Mouse (Mus musculus) lung, postnatal 10 days (tissue): ENCODE results near the gene Ube2e1.
"Not testable (repeated sequence)": the region's sequence is repeated elsewhere in the genome, so short reads cannot be mapped to it uniquely, and the experiment has no call there.

Experiments
- DNase-seq: peaks from one replicate; pipeline ENCODE4 v3.0.0; 2021

Ube2e1 gene

DNA sequence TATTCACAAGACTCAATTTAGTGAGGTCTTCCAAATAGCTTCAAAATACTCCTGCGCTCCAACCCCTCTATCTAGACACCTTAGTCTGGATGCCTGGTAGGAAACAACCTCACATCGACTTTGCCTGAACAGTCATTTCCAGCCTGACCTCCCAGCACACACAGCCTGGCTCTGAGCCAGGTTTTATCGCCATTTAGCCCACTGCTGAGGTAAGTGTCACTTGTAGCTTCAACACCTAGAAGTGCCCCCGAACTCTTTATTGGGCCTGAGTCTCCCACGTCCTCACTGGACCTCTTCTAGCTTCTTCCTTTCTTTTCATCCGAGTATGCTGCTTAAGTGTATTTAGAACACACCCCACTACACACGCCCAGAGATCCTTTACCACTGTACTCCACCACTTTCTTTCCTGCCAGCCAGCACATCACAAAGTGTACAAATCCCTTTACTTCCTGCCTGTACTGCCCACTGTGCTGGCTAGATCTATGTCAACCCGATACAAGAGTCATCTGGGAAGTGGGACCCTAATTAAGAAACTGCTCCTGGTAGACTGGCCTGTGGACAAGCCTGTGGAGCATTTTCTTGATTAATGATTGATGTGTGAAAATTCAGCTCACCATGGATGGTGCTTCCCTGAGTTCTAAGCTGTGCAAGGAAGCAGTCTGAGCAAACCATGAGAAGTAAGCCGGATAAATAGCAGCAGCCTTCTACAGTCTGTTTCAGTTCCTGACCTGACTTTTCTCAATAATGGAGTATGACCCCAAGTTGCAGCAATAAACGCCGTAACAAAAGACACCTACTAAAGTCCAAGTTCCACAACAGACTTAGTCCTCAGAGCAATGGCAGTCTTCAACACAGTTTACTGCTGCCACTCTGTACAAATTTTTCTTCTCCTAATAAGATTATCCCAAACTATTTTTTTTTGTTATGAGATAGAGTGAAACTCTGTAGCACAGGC lies 13.9 kb downstream of the Ube2e1 start:
- no peak for DNase-seq

DNA sequence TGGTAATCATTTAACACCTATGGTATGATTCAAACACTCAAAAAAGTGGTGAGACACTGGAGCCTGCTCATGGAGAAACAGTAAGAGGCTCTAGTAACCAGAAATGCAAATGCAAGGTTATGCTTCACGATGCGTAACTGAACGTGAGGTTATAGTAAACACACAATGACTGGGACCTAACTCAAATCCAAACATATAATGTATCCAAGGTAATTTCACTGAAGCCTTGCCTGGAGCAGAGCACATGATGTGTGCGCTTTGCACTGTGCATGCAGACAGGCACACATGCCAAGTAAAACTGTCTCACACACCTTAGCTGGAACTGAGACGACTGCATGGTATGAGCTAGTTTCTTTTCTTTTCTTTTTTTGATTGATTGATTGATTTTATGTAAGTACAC lies 27.5 kb downstream of the Ube2e1 start:
- DNase-seq, result no peak

DNA sequence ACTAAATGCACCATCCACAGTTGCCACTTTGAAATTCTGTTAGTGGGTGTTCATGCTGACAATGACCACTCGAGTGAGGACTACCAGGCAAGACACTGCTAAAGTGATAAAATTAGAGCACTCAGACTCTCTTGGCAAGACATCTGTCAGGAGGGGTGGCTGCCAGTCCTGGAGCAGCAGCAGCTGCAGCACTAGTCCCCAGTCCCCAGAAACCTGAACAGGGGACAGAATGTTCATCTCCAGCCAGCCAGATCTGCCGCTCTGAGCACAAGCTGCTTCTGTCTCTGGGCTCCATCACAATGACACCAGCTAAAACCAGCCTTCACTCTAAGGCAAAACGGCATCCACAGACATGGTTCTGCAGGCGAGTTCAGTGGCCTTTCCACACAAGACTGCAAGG lies 28.4 kb downstream of the Ube2e1 start:
- peak; percentile 32 for DNase-seq

DNA sequence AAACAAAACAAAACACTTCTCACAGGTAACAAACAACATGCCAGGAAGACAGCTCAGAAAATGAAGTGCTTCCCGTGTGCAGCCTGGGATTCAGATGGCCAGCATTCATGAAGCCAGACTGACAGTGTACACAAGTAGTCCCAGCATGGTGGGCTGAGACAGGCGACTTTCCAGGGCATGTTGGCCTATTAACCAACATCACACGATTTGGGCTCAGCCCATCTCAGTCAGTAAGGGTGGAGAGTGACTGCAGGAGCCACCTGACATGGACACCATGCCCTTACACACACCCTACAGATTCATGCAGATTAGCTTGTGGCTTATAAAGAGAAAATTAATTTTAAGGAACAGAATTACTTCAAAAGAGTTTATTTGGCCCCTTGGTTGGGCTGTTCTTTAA lies 28.9 kb downstream of the Ube2e1 start:
- no peak for DNase-seq

DNA sequence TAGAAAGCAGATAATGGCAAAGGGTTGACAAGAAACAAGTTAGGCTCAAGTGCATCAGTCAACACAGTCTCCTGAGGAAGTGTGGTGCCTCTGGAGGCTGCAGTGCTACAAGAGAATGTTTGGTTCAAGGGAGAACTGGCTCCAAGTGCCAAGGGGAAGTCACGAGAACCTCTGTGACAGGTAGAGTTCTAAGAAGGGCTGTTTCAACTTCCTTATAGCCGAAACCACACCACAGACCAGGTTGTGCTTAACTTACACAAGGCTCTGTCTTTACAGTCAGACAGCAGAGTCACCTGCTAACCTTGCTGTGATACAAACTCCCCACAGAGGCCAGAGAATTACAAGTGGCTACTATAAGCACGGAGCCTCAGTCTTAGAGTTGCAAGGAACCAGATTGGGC lies 30.1 kb downstream of the Ube2e1 start:
- DNase-seq, result no peak

DNA sequence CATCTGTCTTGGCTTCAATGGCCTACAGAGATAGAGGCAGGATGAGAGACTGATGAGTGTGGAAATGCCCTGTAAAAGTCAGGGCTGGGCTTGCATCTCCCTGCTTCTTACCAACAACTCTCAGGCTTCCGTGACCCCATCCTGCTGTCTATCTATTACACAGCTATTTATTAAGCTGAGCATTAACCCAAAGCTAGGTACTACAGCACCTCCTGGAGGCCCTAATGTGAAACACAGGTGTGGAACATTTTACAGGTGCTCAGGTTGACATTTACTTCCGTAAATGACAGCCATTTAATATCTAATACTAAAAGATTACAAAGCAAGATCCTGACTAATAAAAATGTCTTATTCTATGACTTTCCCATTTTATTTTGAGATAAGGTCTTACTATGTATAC lies 31.0 kb downstream of the Ube2e1 start:
- no peak for DNase-seq

DNA sequence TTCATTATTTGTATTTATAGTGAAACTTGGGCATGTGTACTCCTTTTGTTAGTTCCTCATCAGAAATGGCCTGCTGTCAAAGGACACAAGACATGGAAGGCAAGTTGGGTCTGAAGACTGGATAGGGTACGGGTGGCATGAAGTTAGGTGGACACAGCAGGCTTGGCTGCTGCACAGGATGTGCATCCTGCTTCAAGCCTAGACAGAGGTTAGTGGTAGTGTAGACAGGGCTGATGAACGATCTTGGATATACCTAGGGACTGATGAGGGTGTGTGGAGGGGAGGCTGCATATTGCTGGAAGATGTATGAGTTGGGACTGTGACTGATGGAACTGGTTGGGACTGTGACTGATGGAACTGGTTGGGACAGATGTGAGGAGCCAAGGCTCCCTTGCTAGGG lies 32.8 kb downstream of the Ube2e1 start:
- DNase-seq, result no peak

DNA sequence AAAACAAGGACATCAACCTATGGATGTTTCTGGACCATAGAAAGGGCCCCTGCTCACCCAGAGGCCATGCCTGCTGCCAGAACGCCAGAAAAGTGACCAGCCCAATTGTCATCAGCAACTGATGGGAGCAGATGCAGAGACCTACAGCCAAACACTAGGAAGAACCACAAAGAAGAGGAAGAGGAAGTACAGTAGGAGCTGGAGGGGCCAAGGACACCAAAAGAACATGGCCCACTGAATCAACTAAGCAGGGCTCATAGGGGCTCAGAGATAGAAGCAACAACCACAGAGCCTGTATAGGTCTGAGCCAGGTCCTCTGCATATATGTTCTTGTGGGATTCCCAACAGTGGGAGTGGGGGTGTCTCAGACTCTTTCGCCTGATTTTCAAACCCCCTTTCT lies 34.2 kb downstream of the Ube2e1 start:
- DNase-seq, result no peak

DNA sequence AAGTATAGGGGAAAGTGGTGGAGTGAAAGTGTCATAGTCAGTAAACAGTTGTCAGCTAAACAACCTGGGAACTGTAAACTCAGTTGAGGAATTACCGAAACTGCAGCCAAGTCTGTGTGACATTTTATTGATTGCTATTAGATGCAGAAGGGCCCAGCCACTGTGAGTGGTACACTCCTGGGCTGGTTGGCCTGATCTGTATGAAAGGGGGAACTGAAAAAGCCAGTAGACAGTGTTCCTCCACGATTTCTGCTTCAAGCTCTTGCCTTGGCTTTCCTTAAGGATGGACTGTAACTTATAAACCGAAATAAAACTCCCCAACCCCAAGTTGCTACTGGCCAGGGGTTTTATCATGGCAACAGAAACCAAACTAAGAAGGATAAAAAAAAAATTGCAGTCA lies 39.1 kb downstream of the Ube2e1 start:
- DNase-seq, result no peak

DNA sequence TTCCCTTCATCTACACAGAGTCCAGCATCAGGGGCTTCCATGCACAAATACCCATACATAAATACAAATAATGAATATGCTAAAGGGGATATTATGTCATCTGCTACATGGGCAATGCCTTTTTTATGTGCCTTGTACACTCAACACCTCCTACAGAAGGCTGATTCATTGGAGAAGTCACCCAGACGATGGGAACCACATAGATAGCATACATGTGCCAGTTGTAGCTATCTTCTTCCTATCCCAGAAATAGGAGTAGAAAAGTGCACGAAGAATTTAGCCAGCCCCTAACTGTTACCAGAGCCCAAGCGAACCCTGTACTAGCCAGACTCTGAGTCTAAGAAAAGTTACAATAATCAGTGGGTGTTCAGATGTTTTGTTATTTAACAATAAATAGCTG lies 39.5 kb downstream of the Ube2e1 start:
- DNase-seq, result no peak

DNA sequence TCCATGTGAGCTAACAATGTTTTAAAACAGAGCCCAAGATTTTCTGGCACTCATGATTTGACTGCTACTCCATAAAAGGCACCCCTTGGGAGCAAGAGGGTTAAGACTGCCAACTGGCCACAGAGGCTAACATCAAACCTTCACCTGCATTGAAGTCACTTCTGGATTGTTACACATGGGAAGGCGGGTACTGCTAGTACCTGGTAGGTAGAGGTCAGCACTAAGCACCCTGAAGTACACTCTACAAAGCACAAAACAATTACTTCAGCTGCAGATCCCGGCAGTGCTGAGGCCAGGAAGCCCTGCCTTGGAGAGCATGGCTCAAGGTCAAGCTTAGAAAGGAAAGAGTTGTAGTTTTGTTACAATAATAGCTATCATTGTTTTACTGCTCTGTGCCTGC lies 44.3 kb downstream of the Ube2e1 start:
- no peak for DNase-seq

DNA sequence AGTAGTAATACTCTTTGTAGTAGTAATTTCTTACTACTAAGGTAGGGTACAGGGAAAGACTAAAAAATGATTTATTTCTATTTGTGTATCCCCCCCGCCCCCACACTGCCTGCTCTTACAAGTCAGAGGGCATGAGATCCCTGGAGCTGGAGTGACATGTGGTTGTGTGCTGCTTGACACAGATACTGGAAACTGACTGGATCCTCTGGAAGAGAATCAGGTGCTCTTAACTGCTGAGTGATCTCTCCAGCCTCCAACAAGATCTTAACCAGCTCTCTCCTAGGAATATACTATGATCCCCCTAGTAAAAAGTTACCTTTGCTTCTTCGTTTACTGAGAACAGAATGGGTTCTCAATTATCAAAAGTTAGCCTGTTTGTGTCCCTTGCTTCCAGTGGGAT lies 45.2 kb downstream of the Ube2e1 start:
- DNase-seq, result no peak

DNA sequence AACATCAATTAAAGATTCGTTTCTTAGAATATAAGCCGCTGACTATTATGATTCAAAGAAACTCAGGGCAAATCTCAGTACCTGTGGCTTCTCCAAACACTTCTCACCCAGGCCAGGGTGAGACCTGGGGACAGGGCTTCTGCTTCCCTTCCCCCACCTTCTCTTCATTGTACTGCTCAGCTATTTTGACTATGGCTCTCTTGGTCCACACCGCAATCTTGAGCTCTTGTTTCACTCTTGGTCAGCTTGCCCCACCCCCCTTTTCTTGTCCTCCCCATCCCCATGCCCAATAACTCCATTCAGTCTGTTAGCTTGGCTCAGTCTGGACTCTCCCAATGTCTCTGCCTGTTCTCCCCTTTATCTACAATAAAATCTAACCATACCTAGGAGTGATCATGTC lies 46.2 kb downstream of the Ube2e1 start:
- DNase-seq, result no peak

DNA sequence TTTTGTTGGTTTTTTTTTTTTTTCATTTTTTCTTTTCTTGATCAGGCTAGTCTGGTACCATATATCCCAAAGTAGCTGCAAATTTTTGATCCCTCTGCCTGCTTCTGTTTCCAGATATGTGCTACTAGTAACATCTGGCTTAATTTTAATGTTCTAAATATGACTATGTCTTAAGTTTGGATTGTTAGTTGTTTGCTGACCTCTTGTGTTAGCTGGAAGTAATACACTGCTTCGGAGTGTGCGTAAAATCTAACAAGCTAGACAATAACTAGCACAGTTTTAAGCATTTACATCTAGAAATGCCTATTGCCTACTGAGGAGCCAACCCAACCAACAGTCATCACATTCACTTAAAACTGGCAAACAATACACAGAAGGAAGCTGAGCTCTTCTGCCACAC lies 47.1 kb downstream of the Ube2e1 start:
- peak; percentile 28 for DNase-seq

DNA sequence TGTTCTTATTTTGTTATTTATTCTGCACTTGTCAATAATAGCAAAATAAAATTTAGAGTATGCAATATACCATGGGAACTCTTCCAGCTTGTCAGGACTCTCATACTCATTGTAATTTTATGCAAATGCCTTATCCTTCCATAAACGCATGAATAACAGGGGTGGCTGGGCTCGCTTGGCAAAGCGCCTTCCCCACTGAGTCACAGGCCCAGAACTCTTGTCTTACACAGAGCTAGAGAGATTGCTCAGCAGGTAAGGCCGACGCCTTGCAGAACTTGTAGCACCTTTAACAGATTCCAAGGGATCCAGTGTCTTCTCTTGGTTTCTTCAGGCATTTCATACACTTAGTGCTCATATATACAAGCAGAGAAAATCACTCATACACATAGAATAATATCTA lies 51.3 kb downstream of the Ube2e1 start:
- DNase-seq, result no peak

DNA sequence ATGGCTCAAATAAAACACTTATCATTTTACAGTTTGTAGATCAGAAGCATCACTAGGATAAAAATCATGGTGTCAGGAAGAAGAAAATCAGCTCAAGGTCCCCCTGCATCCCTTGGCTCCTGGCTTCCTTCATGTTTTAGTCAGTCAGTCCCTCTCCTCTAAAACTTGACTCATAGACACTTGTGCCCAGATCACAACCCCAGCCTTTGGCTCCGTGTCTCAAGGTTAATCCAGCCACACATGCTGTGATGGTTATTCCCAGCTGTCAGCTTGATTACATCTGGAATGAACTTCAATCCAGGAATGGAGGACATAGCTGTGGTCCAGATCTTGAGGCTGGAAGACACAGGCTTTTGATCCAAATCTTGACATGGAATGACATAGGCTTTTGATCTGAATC lies 57.1 kb downstream of the Ube2e1 start:
- no peak for DNase-seq

DNA sequence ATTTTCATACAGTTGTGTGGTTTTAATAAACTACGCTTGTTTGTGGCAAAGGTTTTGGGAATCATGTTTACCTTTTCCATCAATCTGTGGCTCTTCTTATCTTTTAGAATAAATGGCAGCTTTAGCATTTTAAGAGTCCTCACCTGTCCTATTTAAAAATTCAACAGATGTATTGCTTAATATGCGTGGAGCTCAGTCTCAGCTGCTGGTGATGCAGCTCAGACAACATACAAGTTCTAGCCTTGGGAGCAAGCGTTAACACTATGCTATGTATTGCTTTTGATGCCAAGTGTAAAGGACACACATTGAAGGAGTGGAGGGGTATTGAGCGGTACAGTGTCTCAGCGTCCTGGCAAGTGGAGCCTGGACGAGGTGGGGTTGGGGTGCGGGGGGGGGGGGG lies 60.0 kb downstream of the Ube2e1 start:
- no peak for DNase-seq

DNA sequence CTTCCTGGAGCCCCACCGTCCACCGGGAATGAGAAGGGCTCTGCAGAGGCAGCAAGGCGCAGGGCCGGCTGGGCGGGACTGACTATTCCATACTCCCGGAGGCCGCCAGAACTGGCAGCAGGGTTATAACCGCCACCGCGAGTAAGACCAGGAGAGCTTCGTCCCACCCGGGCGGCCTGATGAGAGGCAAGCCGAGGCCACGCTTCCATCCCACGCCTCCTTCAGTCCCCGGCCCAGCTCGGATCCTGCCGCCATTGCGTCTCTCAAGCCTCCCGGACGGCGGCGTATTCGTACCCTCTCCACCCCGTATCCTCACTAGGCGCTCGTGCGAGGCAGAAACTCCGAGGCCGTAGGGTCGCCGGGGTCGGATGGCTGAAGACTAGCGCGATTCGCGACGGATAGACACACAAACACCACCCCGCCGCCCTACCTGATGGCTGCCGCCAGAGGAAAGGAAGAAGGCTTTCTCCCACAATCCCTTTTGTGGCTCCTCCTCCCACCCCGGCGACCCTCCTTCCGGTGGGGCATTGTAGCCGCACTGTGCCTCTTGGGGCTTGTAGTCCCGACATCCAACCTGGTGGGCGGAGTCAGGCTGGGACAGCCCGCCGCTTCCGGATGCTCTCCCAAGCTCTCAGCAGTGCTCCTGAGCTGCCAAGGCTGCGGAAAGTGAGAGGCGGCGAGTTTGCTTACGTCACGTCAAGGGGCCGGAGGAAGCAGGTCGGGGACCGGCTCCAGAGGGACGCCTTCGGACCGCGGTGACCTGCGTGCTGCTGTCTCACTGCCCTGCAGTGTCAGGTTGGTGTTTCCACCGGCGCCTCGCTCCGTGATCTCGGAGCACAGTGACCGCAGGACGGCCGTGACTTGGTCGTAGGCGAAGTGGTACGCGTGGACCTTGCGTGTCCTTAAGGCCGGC lies 60.9 kb downstream of the Ube2e1 start, which contains the start of the genes Nkiras1 and Rpl15:
Gene Nkiras1 (plus strand): TSS at position 608 of the 913 bp plus-strand sequence.
Gene Rpl15 (minus strand): TSS at position 863 of the 913 bp plus-strand sequence.
- DNase-seq, result peak; percentile 100

DNA sequence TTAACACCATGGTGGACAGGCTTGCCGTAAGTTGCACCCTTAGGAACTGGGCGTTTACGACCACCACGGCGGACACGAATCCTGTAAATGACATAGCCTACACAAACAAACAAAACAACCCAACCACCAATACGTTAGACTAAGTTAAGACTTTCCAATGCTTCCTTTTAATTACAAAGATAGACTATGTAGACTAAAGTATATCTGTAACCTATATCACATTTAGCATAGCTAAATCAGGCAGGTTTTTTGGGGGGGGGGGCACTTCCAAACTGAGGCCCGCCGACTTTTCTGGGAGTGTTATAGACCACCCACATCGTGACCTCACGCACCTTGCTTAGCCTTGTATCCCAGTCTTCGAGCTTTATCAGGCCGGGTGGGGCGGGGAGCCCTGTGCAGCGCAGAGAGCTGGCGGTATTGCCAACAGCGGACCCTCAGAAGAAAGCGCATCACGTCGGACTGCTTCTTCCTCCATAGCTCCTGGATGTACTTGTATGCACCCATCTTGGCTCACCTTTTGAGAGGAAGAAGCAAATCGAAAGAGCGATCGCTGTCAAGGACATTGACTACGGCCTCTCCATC lies 61.6 kb downstream of the Ube2e1 start:
- not testable (repeated sequence) for DNase-seq

DNA sequence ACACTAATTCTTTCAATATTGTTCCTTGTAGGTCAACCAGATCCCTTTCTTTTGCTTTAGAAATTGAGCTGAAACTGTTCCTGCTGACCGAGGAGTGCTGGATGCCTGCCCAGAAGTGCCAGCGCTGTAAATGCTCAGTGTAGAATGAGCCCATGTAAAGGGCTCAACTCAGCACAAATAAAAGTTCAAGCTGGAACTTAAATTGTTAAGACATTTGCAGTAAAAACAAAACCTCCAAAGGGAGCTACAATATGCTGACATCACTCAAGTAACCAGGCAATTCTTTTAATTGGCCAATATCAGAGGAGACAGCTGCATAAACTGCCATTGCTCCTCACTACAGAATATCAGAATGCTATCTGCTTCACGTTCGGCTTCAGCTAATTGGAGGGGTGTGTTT lies 68.2 kb downstream of the Ube2e1 start:
- no peak for DNase-seq

DNA sequence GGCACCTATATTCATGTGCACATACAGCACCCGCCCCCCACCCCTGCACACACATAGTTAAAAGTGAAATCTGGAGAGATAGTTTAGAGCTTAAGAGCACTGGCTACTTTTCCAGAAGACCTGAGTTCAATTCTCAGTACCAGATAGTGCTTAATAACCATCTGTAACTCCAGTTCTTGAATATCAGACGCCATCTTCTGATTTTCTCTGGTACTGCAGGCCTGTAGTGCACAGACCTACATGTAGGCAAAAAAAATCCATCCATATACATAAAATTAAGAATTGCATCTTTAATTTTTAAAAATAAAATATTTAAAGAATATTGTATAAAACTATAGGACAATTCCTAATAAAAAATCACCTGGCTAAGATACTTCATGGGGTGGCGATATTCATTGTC lies 70.5 kb downstream of the Ube2e1 start:
- no peak for DNase-seq

DNA sequence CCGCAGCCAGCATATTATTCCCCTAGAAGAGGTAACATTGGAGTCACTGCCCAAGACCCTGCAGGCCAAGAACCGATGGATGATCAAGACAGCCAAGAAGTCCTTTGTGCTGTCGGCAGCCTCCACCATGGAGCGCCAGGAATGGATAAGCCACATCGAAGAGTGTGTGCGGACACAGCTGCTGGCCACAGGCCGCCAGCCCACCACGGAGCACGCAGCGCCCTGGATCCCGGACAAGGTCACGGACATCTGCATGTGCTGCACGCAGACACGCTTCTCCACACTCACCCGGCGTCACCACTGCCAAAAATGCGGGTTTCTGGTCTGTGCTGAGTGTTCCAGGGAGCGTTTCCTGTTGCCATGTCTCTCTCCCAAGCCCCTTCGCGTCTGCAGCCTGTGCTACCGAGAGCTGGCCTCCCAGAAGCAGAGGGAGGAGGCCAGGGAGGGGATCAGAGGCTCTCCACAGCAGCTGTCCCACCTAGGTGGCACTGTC lies 89.0 kb downstream of the Ube2e1 start:
- DNase-seq, result peak; percentile 14

DNA sequence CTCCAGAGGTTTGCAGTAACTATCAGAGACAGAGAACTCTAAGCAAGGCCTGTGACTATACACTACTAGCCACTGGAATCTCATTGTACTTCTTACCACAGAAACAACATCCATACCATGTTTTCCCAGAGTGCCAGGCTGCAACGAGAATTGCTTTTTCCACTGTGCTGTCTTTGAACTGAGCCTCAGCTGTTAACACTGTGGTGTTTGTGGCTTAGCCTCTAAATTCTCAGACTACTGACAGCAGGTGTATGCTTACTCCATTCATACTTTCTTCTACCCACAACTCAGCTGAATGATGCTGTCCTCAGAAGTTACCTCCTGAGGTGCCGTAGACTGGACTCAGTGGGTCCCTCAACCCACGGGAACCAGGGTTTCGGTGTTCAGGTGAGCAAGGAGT lies 89.9 kb downstream of the Ube2e1 start:
- DNase-seq, result no peak
